Mouse (Mus musculus): ENCODE measurements around the gene Dcdc2b. TPM values are rescaled to one million over a fixed set of nuclear protein-coding genes. Genes with fewer than 3 reads are reported as not detected.

Dcdc2b gene
- polyA plus RNA-seq, 1 experiment from 2014 or later: 1.5 TPM

Other genes starting within 250 kb of the Dcdc2b start
- gene Zbtb8a, start 236.1 kb downstream of the Dcdc2b start, polyA plus RNA-seq (2015; fragmentation: Nextera tagmentation; extraction: Ambion mirVana): 19.3 and 21.6 TPM in 2 replicates
- 2.2 and 3.1 TPM in 2 replicates for gene Zbtb8b, start 173.4 kb downstream of the Dcdc2b start, polyA plus RNA-seq (2015; fragmentation: Nextera tagmentation; extraction: Ambion mirVana)
- 23.1 and 24.2 TPM in 2 replicates for gene Bsdc1, start 152.7 kb downstream of the Dcdc2b start, polyA plus RNA-seq (2015; fragmentation: Nextera tagmentation; extraction: Ambion mirVana)
- gene Tssk3, start 123.2 kb downstream of the Dcdc2b start, polyA plus RNA-seq (2015; fragmentation: Nextera tagmentation; extraction: Ambion mirVana): not detected in 2 replicates
- gene Fam229a, start 123.1 kb downstream of the Dcdc2b start, polyA plus RNA-seq (2015; fragmentation: Nextera tagmentation; extraction: Ambion mirVana): not detected in 2 replicates
- 748 and 767 TPM in 2 replicates for gene Marcksl1, start 100.7 kb downstream of the Dcdc2b start, polyA plus RNA-seq (2015; fragmentation: Nextera tagmentation; extraction: Ambion mirVana)
- 251 and 260 TPM in 2 replicates for gene Hdac1, start 71.5 kb downstream of the Dcdc2b start, polyA plus RNA-seq (2015; fragmentation: Nextera tagmentation; extraction: Ambion mirVana)
- 8.3 and 24.9 TPM in 2 replicates for gene Lck, start 40.6 kb downstream of the Dcdc2b start, polyA plus RNA-seq (2015; fragmentation: Nextera tagmentation; extraction: Ambion mirVana)
- 3.2 and 4.2 TPM in 2 replicates for gene Fam167b, start 35.7 kb downstream of the Dcdc2b start, polyA plus RNA-seq (2015; fragmentation: Nextera tagmentation; extraction: Ambion mirVana)
- 259 and 262 TPM in 2 replicates for gene Eif3i, start 13.6 kb downstream of the Dcdc2b start, polyA plus RNA-seq (2015; fragmentation: Nextera tagmentation; extraction: Ambion mirVana)
- 187 and 191 TPM in 2 replicates for gene Tmem234, start 13.6 kb downstream of the Dcdc2b start, polyA plus RNA-seq (2015; fragmentation: Nextera tagmentation; extraction: Ambion mirVana)
- gene Iqcc, start 4.8 kb upstream of the Dcdc2b start, polyA plus RNA-seq (2015; fragmentation: Nextera tagmentation; extraction: Ambion mirVana): 29.8 and 30.6 TPM in 2 replicates
- 51.4 and 59.5 TPM in 2 replicates for gene Ccdc28b, start 9.7 kb upstream of the Dcdc2b start, polyA plus RNA-seq (2015; fragmentation: Nextera tagmentation; extraction: Ambion mirVana)
- gene Txlna, start 26.8 kb upstream of the Dcdc2b start, polyA plus RNA-seq (2015; fragmentation: Nextera tagmentation; extraction: Ambion mirVana): 83.2 and 86.8 TPM in 2 replicates
- gene Kpna6, start 58.5 kb upstream of the Dcdc2b start, polyA plus RNA-seq (2015; fragmentation: Nextera tagmentation; extraction: Ambion mirVana): 16.4 and 16.5 TPM in 2 replicates
- gene Tmem39b, start 82.6 kb upstream of the Dcdc2b start, polyA plus RNA-seq (2015; fragmentation: Nextera tagmentation; extraction: Ambion mirVana): 12.6 and 13.6 TPM in 2 replicates
- gene Khdrbs1, start 128.0 kb upstream of the Dcdc2b start, polyA plus RNA-seq (2015; fragmentation: Nextera tagmentation; extraction: Ambion mirVana): 125 and 126 TPM in 2 replicates
- gene Ptp4a2, start 197.0 kb upstream of the Dcdc2b start, polyA plus RNA-seq (2015; fragmentation: Nextera tagmentation; extraction: Ambion mirVana): 353 and 378 TPM in 2 replicates

Measured in lung, embryonic 15.5 days (tissue).